Mouse (Mus musculus) mouse embryonic stem cell (cell line): ENCODE measurements around the gene Cntnap2.
"Not testable (repeated sequence)": the region's sequence is repeated elsewhere in the genome, so short reads cannot be mapped to it uniquely, and the experiment has no call there.

Source experiments
- in situ Hi-C, 2 experiments: fragments of 300-500 bp; cut with MboI; formaldehyde crosslinking; loops; 1 replicate in 1 of 2; 3 replicates in 1 of 2; pipeline ENCODE4 v1.14.3; 2019 to 2020; ENCODE audit warnings: low sequenced_read_pairs in 2 of 2, low pct_unique_long_range_greater_than_20kb in 1 of 2, mixed read lengths in 1 of 2; ENCODE audit not compliant: unreplicated experiment in 1 of 2

The Cntnap2 gene

DNA sequence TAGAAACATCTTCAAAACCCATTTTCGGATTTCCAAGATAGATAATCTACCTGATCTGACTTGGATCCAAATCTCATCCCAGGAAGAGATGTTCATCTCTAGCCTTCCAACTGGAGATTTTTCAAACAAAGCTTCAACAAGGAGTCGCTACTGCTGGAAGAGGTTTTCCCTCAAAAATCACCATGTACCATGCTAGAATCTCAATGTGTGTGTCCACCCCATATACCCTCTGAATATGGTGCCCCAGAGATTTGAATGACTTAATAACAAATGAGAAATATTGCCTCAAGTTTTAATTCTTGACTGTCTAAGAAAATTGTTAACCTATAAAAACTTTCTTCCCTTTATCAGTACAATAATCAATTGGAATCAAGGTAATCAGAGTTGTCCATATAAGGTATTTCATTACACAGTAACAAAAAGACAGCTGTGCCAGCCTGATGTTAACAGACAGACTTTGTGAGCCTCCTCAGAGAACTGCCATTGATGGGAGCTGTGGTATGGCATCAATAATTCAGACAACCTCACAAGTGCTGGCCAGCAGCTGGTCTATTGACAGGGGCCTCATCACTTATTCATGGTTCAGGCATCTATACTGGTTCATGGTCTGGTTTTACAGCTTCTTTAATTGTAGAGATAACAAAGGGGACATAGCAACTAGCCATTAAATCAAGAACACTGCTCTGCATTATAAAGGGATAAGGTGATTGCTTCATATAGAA lies 1391.9 kb downstream of the Cntnap2 start:
- in situ Hi-C loops, result no loop called here

DNA sequence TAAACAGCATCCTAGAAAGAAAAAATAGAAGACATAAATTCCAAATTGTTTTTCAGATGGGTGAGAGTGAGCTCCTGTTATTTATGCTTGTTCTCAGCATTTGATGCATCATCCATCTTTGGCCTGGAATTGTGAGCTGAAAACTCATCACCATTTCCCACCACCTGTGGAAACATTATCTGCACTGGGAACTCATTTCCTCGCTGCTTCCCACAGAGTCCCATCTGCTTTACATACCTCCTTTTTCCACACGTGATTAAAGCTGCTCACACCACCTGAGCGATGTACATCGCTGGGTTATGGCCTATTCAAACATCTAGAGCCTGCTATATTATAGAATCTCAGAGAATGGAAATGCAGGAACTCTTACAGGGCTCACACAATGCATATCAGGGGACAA lies 1413.5 kb downstream of the Cntnap2 start:
- in situ Hi-C loops, result no loop called here

DNA sequence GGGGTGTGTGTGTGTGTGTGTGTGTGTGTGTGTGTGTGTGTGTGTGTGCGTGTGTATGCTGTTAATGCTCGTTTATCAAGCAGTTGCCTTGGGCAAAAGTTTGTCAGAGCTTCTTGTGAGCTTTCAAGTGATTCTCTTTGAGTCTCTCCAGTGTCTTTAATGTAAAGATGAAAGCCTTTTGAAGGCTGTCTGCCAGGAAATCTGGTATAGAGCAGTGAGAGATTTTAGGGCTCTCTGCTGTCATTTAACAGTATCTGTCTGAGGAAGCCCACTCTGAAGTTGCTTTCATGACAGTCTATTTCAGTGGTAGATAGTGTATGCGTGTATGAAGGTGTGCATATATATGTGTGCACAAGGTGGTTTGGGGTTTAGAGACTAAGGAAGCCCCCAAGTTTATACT lies 1425.2 kb downstream of the Cntnap2 start:
- in situ Hi-C loops, result no loop called here

DNA sequence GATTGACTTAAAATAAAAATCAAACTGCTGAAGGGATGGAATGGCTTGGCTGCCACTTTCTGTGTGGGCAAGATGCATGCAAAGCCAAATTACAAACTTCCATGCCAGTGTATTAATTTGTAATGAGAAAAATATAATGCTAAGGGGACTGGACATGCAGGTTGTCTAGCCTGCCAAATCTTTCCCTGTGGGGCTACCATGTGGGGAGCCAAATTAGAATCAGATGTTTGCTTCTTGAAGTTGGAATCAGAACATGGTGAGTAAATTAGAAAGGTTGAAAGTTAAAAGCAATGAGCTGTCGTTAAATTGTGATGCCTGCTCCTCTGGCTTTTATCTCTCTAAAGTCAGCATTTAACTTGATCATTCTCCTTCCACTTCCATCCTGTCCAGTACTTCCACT lies 1443.6 kb downstream of the Cntnap2 start:
- in situ Hi-C loops, result no loop called here

DNA sequence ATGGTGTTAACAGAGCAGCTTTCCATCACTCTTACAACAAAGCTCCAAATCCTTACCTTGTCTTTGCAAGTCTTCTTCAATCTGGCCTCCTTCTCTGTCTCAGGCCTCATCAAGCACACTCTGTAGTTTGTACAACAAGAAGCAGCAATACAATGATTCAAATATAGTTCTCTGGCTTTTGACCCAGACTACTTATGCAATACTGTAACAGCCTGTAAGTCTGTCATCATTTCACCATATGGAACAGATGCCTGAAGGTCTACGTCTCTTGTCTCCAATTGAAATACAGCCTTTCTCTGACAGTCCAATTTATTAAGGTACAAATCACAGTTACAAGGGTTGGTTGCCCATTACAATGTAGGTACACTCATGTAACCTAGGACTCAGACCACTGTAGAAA lies 1453.7 kb downstream of the Cntnap2 start:
- in situ Hi-C loops, result no loop called here

DNA sequence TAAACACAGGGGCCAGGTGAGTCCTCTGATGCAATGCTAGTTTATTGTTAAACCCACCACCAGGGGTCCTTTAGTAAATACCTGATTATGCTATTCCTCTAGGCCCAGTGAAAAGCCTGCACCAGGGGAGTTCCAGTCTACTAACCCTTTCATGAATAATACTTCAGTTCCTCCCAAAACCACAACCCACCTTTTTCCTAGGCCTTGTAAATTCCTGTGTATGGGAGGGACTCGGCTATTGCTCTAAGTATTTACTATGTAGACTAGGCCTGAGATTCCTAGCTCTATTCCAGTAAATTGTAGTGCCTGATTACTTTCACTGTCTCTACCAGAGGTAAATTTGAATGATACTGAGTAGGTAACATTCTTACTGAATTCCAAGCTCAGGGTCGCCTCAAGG lies 1478.4 kb downstream of the Cntnap2 start:
- in situ Hi-C loops, result not testable (repeated sequence)

DNA sequence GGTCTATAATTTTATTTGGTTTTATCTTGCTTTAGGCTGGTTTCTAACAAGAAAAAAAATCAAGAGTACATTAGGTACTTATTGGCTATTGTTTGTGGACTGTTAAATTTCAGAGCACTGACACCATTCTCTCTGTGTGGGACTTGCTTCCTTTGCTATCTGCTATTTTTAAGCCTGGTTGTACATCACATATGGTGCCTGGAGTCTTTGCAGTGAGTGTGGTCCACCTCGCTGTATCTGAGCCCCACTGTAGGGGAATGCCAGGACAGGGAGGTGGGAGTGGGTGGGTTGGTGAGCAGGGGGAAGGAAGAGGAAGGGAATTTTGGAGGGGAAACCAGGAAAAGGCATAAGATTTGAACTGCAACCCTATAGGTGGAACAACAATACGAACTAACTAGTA lies 1504.3 kb downstream of the Cntnap2 start:
- in situ Hi-C loops, result no loop called here

DNA sequence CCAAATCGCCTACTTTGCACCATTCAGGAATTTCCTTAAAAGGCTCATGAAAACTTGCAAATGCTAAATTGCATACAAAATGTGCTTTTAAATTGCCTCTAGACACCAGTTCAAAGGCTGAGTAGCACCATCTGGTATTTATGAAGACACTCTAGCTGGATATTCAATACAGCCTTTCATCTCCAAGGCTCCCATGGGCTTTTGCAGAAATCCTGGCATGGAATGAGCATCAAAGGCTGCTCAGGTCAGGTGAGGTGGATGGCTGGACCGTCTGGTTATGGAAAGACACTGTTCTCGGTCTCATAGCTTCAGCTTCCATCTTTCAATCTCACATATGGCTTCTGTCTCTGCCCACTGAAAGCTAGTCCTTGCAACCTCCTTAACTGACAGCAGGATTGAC lies 1515.9 kb downstream of the Cntnap2 start:
- in situ Hi-C loops, result no loop called here

DNA sequence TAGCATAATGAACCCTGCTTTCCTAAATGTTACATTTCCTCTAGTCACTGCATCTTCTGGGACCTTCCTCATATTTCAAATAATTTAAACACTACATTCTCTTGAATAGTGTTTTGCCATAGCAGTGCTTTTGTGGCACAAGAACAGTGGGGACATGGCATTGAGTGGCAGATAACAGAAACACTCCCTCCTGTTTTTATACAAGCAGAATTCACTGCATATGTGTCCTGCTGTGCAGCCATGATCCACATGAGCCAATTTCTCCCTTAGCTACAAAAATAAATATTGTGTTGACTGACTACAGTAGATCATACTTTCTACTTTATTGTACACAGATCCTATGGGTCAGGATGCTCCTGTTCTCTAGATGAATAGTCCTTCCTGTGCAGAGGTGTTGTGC lies 1553.2 kb downstream of the Cntnap2 start:
- in situ Hi-C loops, result no loop called here

DNA sequence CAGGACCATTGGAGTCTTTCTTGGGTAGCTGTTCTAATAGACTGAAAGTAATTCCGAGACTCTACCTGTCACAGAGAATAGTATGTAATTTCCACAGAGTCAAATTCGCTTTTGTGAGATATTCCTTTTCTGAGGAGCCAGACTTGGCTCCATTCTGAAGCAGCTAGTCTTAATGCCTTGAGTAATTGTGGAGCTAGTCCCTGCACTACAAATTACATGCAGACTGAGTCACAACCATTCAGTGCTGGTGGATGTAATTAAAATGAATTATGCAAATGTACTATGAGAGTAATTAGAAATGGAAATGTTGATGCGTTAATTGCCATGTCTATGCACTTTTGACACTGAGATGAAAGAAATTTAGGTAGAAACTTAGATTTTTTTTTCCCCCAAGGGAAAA lies 1553.7 kb downstream of the Cntnap2 start:
- in situ Hi-C loops, result no loop called here

DNA sequence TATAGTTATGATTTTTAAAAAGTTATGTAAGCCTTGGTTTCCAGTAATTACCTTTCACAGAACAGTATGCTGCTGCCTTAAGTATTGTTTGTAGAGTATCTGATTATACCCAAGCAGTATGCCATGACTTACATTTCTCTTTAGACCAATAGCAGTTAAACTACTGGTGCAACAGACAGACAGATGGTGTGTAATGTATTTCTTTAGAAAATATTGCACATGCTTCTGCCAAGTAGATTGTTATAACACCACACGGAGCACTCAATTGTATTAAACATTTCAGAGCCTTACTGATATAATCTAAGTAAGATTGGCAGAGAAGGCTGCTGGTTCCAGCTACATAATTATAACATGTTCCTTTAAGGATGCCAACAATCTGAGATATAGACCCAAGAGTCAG lies 1609.9 kb downstream of the Cntnap2 start:
- in situ Hi-C loops, result no loop called here

DNA sequence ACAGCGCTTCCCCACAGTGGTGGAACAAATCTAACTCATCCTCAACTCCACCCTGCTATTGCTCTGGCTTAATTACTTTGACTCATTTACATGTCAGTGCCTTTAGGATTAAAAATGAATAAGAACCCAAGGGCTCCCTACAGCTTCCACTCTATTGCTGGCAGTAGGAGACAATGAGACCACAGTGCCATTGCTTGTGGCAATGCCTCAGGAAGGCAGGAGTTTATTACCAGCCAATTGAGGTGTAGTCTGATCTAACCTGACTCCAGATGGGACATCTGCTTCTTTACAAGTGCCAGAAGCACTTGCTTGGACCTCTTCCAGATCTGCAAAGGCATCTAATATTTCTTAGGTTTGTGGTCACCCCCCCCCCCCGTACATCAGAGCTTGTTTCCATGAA lies 1615.9 kb downstream of the Cntnap2 start:
- in situ Hi-C loops, result no loop called here

DNA sequence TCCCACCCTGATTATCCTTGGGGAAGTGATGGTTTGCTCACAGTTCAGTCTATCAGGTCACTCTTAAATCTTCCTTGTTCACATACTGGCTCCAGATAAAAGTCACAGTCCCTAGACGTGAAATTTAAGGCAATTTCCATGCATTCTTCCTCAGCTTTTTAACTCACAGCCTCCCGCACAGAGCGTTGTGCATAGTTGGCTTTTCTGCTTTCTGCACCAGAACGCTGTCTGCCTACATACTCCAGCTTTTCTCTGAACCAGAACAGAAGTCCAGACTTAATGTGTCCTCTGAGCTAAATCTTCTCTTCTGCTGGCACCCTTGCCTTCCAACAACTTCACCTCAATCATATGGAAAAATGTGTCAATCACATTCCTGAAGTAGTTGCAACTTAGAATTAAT lies 1616.5 kb downstream of the Cntnap2 start:
- in situ Hi-C loops, result no loop called here

DNA sequence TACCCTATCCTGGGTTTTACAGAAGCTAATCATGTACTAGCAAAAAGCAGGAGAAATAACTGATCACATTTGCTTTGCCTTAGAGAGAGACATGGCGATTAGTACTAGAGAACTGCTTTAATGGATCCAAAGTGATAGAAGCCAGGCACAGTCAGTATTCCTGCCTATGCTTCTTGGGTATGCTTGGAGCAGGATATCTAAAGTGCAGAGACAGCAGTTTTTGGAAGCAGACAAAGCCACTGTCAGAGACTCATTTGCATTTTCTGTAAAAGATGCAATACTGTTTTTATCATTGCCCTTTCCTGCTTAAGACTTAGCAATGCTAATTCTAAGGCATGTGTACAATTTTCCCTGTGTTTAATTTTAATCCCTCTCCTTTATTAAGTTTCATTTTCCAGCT lies 1637.0 kb downstream of the Cntnap2 start:
- in situ Hi-C loops, result no loop called here

DNA sequence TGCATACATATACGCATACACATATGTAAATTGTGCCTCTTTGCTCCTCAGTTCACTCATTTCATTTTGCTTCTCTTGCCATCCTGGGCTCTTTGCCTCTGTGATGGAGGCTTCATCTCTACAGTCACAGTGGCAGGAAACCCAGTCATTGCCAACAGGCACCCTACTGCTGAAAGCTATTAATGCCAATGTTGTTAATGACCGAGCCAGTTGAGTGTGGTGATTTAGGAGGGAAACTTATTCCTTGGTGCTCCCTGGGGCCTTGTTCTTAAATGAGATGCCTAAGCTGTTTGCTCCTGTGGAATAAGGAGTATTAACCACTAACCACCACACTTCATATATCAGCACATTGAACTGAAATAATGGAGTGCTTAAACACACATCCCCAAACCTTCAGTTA lies 1640.2 kb downstream of the Cntnap2 start:
- in situ Hi-C loops, result no loop called here

DNA sequence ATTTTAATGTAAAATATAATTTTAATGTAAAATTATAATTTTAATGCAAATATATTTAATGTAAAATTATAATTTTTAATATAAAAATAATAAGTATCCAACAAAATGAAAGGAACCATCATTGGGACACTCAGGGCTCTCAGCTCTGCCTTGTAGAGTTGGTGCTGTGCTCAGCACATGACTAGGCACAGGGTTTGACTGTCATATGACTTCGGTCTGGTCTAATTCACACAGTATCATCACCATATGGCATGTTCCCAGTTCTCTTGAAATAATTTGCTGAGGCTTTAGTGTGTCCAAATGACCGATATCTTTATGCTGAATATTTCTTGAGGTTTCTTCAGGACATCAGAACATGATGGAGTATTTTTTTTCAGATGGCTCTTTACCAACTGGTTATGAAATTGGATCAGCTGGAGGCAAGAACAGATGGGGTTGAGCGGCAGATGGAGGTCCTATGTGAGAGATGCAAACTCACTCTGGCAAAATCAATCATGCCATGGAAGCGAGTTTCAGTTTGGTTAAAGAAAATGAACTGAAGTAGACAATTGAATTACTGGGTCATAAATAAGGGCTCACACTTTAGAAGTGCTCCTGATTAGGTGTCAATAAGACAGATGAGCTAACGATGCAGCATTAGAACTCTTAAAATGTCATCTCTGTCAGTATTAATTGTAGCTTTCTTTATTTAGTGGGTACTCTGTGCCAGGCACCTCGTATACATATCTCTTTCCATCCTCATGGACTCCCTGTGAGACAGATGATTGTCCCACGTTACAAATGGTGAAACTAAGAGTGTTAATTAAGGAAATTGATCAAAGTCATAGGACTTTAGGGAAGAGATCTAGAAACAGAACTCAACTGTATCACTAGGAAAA lies 1645.4 kb downstream of the Cntnap2 start:
- in situ Hi-C loops, result no loop called here

DNA sequence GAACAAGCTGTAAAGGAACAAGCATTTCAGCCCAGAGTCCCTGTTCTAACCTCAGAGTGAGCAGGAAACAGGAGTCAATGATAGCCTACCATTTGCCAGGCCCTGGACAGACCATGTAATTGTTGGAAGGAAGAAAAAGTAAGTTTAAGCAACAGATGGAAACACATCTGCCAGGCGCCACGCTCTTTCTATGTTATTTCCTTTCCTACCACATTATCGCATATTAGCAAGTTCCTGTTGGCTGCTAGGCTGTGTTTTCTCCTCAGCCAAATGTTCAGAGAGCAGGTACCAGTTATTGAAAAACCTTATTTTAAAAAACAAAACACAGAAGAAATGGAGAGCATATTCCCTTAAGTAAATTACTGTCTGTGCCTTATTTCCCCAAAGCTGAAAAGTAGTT lies 1646.8 kb downstream of the Cntnap2 start:
- in situ Hi-C loops, result no loop called here

DNA sequence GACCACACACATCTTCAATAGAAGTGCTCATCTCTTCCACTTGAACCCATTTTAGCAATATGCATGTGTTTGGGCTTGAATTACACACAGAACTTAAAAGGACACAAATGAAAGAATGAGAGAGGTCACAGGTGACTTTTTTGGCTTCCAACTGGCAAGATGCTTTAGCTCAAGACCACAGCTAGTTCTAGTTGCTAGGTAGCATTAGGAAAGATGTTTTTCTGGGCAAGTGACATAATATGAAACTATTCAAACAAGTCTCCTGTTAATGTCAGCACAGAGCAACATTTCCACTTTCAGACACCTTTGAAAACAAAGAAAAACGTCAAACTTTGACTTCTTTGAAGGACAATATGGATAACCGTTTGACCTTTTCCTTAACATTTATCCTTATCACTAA lies 1657.4 kb downstream of the Cntnap2 start:
- in situ Hi-C loops, result no loop called here

DNA sequence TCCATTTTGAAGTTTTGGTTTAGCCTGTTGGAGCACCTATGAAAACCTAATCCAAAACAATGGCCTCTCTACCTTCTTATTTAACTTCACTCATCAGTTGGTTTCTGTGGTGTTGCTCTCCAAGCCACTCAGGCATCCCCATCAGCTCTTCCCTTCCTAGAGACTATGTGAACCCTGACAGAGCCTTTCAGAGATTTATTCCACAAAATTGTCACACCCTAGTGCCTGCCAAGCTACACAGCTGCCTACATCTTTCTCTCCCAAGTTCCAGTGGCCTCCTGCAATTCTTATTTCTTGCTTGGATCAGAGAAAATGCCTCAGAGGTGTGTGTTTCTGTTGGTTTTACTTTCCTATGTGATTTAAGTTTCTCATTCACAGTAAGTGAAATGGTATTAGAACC lies 1674.6 kb downstream of the Cntnap2 start:
- in situ Hi-C loops, result no loop called here

DNA sequence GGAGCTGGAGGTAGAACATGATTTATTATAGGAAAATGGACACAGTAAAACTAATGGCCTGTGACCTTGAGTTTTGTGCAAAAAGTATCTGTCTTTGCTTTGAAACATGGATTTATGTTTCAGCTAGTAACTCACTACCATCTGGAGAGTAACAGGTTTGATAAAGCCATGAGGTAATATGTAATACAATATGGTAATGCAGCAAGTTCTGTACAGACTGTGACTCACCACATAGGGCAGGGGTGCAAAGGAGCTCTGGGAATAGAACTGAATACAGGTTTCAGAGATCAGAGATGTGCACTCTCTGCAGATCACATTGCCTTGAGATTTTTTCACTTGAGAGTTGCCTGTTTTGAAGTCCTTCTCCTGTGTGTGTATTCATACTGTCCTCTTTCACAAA lies 1689.3 kb downstream of the Cntnap2 start:
- in situ Hi-C loops, result no loop called here
